Mouse (Mus musculus) MEL (cell line): ENCODE measurements around the gene Vti1a. TPM values are rescaled to one million over a fixed set of nuclear protein-coding genes. Genes with fewer than 3 reads are reported as not detected.

Source experiments
- DNase-seq: peaks from one replicate; pipeline ENCODE4 v3.0.0; 2011; ENCODE audit warnings: low read depth, low spot score
- H3K27ac ChIP-seq: 2 replicates; pipeline ENCODE4 v1.5.1; 2012; ENCODE audit warnings: low read depth, mild to moderate bottlenecking, control low read depth, low read length, moderate library complexity; ENCODE audit not compliant: control insufficient read depth
- H3K27me3 ChIP-seq, 2 experiments: fragments of 150-350 bp in 1 of 2; sonication (generic) in 1 of 2; 2 replicates each; pipeline ENCODE4 v1.6.1; 2012; ENCODE audit warnings: low read length in 2 of 2, mild to moderate bottlenecking in 2 of 2, improper control_type of control experiment in 1 of 2, moderate library complexity in 1 of 2; ENCODE audit not compliant: insufficient read depth in 2 of 2, control insufficient read depth in 1 of 2
- H3K36me3 ChIP-seq, 2 experiments: 2 replicates each; pipeline ENCODE4 v1.6.1; 2012 to 2014; ENCODE audit warnings: low read length in 2 of 2, improper control_type of control experiment in 1 of 2, inconsistent platforms in 1 of 2, mild to moderate bottlenecking in 1 of 2; ENCODE audit not compliant: insufficient read depth in 2 of 2, control insufficient read depth in 1 of 2
- H3K4me1 ChIP-seq, 2 experiments: fragments of 150-350 bp in 1 of 2; sonication (generic) in 1 of 2; 2 replicates each; pipeline ENCODE4 v1.6.1; 2012; ENCODE audit warnings: low read length in 2 of 2, improper control_type of control experiment in 1 of 2, mild to moderate bottlenecking in 1 of 2; ENCODE audit not compliant: insufficient read depth in 2 of 2, control insufficient read depth in 1 of 2
- H3K4me3 ChIP-seq, 2 experiments: fragments of 150-350 bp in 1 of 2; sonication (generic) in 1 of 2; 2 replicates each; pipeline ENCODE4 v1.5.1; 2012; ENCODE audit warnings: low read depth in 2 of 2, low read length in 2 of 2, mild to moderate bottlenecking in 2 of 2, moderate library complexity in 2 of 2, control low read depth in 1 of 2, improper control_type of control experiment in 1 of 2; ENCODE audit not compliant: control insufficient read depth in 1 of 2, insufficient read depth in 1 of 2
- H3K79me2 ChIP-seq: 2 replicates; pipeline ENCODE4 v1.6.1; 2012; ENCODE audit warnings: mild to moderate bottlenecking, low read length, moderate library complexity; ENCODE audit not compliant: control insufficient read depth, poor library complexity, insufficient read depth
- H3K9ac ChIP-seq: 2 replicates; pipeline ENCODE4 v1.6.1; 2012; ENCODE audit warnings: low read depth, mild to moderate bottlenecking, control low read depth, low read length, moderate library complexity; ENCODE audit not compliant: control insufficient read depth, poor library complexity, severe bottlenecking
- H3K9me3 ChIP-seq: fragments of 150-350 bp; sonication (generic); replicated peaks from 2 replicates; pipeline ENCODE4 v1.6.1; 2012; ENCODE audit warnings: mild to moderate bottlenecking, low read length, improper control_type of control experiment, moderate library complexity; ENCODE audit not compliant: insufficient read depth
- BHLHE40 ChIP-seq: IDR thresholded peaks from 2 replicates; pipeline ENCODE4 v1.6.1; 2012; ENCODE audit warnings: low read depth, mild to moderate bottlenecking, inconsistent platforms, low read length, improper control_type of control experiment, borderline replicate concordance
- CHD1 ChIP-seq: IDR thresholded peaks from 2 replicates; pipeline ENCODE4 v1.6.1; 2012; ENCODE audit warnings: low read depth, mild to moderate bottlenecking, inconsistent platforms, low read length, improper control_type of control experiment
- CTCF ChIP-seq, 3 experiments: IDR thresholded peaks in 2 of 3; conservative IDR thresholded peaks in 1 of 3; 2 replicates each; pipeline ENCODE4 v1.5.1; 2011 to 2012; ENCODE audit warnings: low read length in 3 of 3, low read depth in 2 of 3, mild to moderate bottlenecking in 2 of 3, improper control_type of control experiment in 1 of 3, inconsistent platforms in 1 of 3, mixed read lengths in 1 of 3, moderate library complexity in 1 of 3; ENCODE audit not compliant: control insufficient read depth in 1 of 3, insufficient read depth in 1 of 3, poor library complexity in 1 of 3, severe bottlenecking in 1 of 3
- ELF1 ChIP-seq: IDR thresholded peaks from 2 replicates; pipeline ENCODE4 v1.6.1; 2014; ENCODE audit warnings: low read depth, mild to moderate bottlenecking, inconsistent platforms, low read length, improper control_type of control experiment, moderate library complexity
- GABPA ChIP-seq: IDR thresholded peaks from 2 replicates; pipeline ENCODE4 v1.6.1; 2012; ENCODE audit warnings: low read depth, mild to moderate bottlenecking, inconsistent platforms, low read length, improper control_type of control experiment, moderate library complexity
- HCFC1 ChIP-seq: IDR thresholded peaks from 2 replicates; pipeline ENCODE4 v1.6.1; 2012; ENCODE audit warnings: low read depth, mild to moderate bottlenecking, inconsistent platforms, low read length, improper control_type of control experiment, moderate library complexity
- JUND ChIP-seq: IDR thresholded peaks from 2 replicates; pipeline ENCODE4 v1.6.1; 2011; ENCODE audit warnings: low read depth, mild to moderate bottlenecking, improper control_type of control experiment, low read length
- MAX ChIP-seq: IDR thresholded peaks from 2 replicates; pipeline ENCODE4 v1.6.1; 2011; ENCODE audit warnings: low read length, improper control_type of control experiment
- MAZ ChIP-seq: IDR thresholded peaks from 2 replicates; pipeline ENCODE4 v1.6.1; 2012; ENCODE audit warnings: low read depth, mild to moderate bottlenecking, inconsistent platforms, low read length, improper control_type of control experiment
- MEF2A ChIP-seq: IDR thresholded peaks from 2 replicates; pipeline ENCODE4 v1.6.1; 2014; ENCODE audit warnings: low read depth, mild to moderate bottlenecking, inconsistent platforms, low read length, improper control_type of control experiment; ENCODE audit not compliant: poor library complexity, insufficient replicate concordance, severe bottlenecking; ENCODE audit errors: extremely low read depth
- MYC ChIP-seq: IDR thresholded peaks from 2 replicates; pipeline ENCODE4 v1.6.1; 2011; ENCODE audit warnings: low read depth, mild to moderate bottlenecking, low read length, improper control_type of control experiment, moderate library complexity
- POLR2A ChIP-seq, 2 experiments: IDR thresholded peaks; 2 replicates each; pipeline ENCODE4 v1.6.1; 2011 to 2012; ENCODE audit warnings: low read length in 2 of 2, mild to moderate bottlenecking in 2 of 2, control low read depth in 1 of 2, improper control_type of control experiment in 1 of 2, low read depth in 1 of 2, moderate library complexity in 1 of 2; ENCODE audit not compliant: control insufficient read depth in 1 of 2, insufficient read depth in 1 of 2, poor library complexity in 1 of 2
- POLR2AphosphoS2 ChIP-seq: IDR thresholded peaks from 2 replicates; pipeline ENCODE4 v1.6.1; 2011; ENCODE audit warnings: low read length, improper control_type of control experiment
- RAD21 ChIP-seq: IDR thresholded peaks from 2 replicates; pipeline ENCODE4 v1.6.1; 2011; ENCODE audit warnings: mild to moderate bottlenecking, low read depth, low read length, improper control_type of control experiment
- SIN3A ChIP-seq: IDR thresholded peaks from 2 replicates; pipeline ENCODE4 v1.6.1; 2012; ENCODE audit warnings: low read length, improper control_type of control experiment, inconsistent platforms
- TAL1 ChIP-seq: IDR thresholded peaks from 2 replicates; pipeline ENCODE4 v1.6.1; 2012; ENCODE audit warnings: mild to moderate bottlenecking, inconsistent platforms, low read length, moderate library complexity, mixed read lengths
- TBP ChIP-seq: IDR thresholded peaks from 2 replicates; pipeline ENCODE4 v1.8.0; 2011; ENCODE audit warnings: low read depth, low read length, improper control_type of control experiment
- TCF12 ChIP-seq: IDR thresholded peaks from 2 replicates; pipeline ENCODE4 v1.6.1; 2014; ENCODE audit warnings: low read depth, mild to moderate bottlenecking, inconsistent platforms, low read length, improper control_type of control experiment, moderate library complexity
- UBTF ChIP-seq: IDR thresholded peaks from 2 replicates; pipeline ENCODE4 v1.6.1; 2012; ENCODE audit warnings: low read depth, mild to moderate bottlenecking, inconsistent platforms, low read length, improper control_type of control experiment, moderate library complexity, borderline replicate concordance; ENCODE audit not compliant: insufficient read depth
- ZMIZ1 ChIP-seq: IDR thresholded peaks from 2 replicates; pipeline ENCODE4 v1.6.1; 2012; ENCODE audit warnings: low read depth, mild to moderate bottlenecking, inconsistent platforms, low read length, improper control_type of control experiment, moderate library complexity
- polyA plus RNA-seq, 2 experiments: library from polyadenylated mRNA; stranded (reverse) in 1 of 2; unstranded in 1 of 2; fragments of >175 nt in 1 of 2; fragments of >200 nt in 1 of 2; gene quantifications; 2 replicates each; pipeline versions ENCODE4 v1.2.1 to v1.2.4; 2012; ENCODE audit warnings: low replicate concordance in 2 of 2, low read depth in 1 of 2; ENCODE audit not compliant: insufficient read length in 2 of 2, insufficient read depth in 1 of 2, missing spikeins in 1 of 2
- total RNA-seq: library from RNA; depleted of rRNA; stranded (reverse); fragments of 300-350 nt; gene quantifications from 2 replicates; pipeline ENCODE4 v1.2.3, GENCODE M21; 2012; rRNA removed

Gene Vti1a
- total RNA-seq (33.8 and 42.8 TPM in 2 replicates), polyA plus RNA-seq (100 to 1,000 TPM in 1 of 2 experiments, 10 to 100 TPM in 1; 37.2 to 119 TPM)

- Histone ChIP-seq H3K4me1 (peaks cover 0 to 20% of the 10 kb centered on the region in 2 experiments; a peak in 2 of 4 replicates), H3K27me3 (no peaks in the 10 kb centered on the region), H3K4me3 (peak within 1 kb of the TSS; percentile 75 to 83), H3K27ac (peak within 1 kb of the TSS; percentile 88), H3K36me3 (peaks cover 0 to 37% of the 10 kb centered on the region in 2 experiments; a peak in 2 of 4 replicates), H3K9me3 (no peaks in the 10 kb centered on the region), H3K9ac (peak within 1 kb of the TSS; percentile 97), H3K79me2 (peaks cover 54% of the 10 kb centered on the region)
- peak; percentile 98 for DNase-seq
- TF ChIP-seq ZMIZ1 (no peak), POLR2A (IDR thresholded peaks at IDR 0.05; ENCODE audit: control insufficient read depth in 1 of 2, insufficient read depth in 1 of 2, low read depth in 1 of 2, low read length in 2 of 2, poor library complexity in 1 of 2) (peak; percentile 41 to 87; a peak in 3 of 4 replicates), MEF2A (no peak), MYC (0 out of 2 replicates have a peak, but pooled peaks have one; percentile 45), BHLHE40 (no peak), SIN3A (peak; percentile 67; the same call in 1 of the 2 replicates), GABPA (no peak), TCF12 (0 out of 2 replicates have a peak, but pooled peaks have one; percentile 8), TAL1 (no peak), ELF1 (peak; percentile 97), UBTF (0 out of 2 replicates have a peak, but pooled peaks have one; percentile 71), CTCF (IDR thresholded peaks at IDR 0.05 in 2 of 3, conservative IDR thresholded peaks at IDR 0.05 in 1 of 3; ENCODE audit: control insufficient read depth in 1 of 3, insufficient read depth in 1 of 3, low read depth in 2 of 3, low read length in 3 of 3, poor library complexity in 1 of 3, severe bottlenecking in 1 of 3) (peak; percentile 53 to 78 (median 53); a peak in 5 of 6 replicates), HCFC1 (peak; percentile 90), POLR2AphosphoS2 (no peak), TBP (peak; percentile 83)
Measured at GRCm38 (mm10) chr19:55316109-55316714, at the start of gene Vti1a. TSS of gene Vti1a (plus strand) at chr19:55316295.

- Histone ChIP-seq H3K4me1 (peaks cover 14 to 23% of the 10 kb centered on the region in 2 experiments), H3K9ac (no peak overlapping the region)
- DNase-seq: no peak
- TF ChIP-seq HCFC1 (no peak), JUND (no peak), MAX (no peak), TCF12 (no peak), MAZ (no peak), UBTF (no peak), SIN3A (no peak), CTCF (IDR thresholded peaks at IDR 0.05 in 2 of 3, conservative IDR thresholded peaks at IDR 0.05 in 1 of 3; ENCODE audit: control insufficient read depth in 1 of 3, insufficient read depth in 1 of 3, low read depth in 2 of 3, low read length in 3 of 3, poor library complexity in 1 of 3, severe bottlenecking in 1 of 3) (no peak), POLR2A (IDR thresholded peaks at IDR 0.05; ENCODE audit: control insufficient read depth in 1 of 2, insufficient read depth in 1 of 2, low read depth in 1 of 2, low read length in 2 of 2, poor library complexity in 1 of 2) (no peak), TAL1 (no peak), RAD21 (no peak), CHD1 (no peak), BHLHE40 (no peak)
- TF ChIP-seq, all 39 proteins: peak for 0
- Histone ChIP-seq H3K9me3 (no peaks in the 10 kb centered on the region), H3K79me2 (peaks cover 38% of the 10 kb centered on the region), H3K27me3 (no peaks in the 10 kb centered on the region), H3K27ac (no peak overlapping the region), H3K36me3 (peaks cover 17 to 29% of the 10 kb centered on the region in 2 experiments), H3K4me3 (no peak overlapping the region)
Measured at GRCm38 (mm10) chr19:55266786-55267185, 49.3 kb upstream of the Vti1a start.
